Mouse (Mus musculus) thymus, adult 2 months (tissue): ENCODE results near the gene Vti1a.

Source experiments
- CTCF ChIP-seq: fragments of 200-500 bp; IDR thresholded peaks from 2 replicates; pipeline ENCODE4 v1.5.1; 2012; ENCODE audit warnings: mild to moderate bottlenecking, control low read depth, low read length, moderate library complexity, borderline replicate concordance; ENCODE audit not compliant: control insufficient read depth, poor library complexity, insufficient read depth; ENCODE audit errors: extremely low read depth
- POLR2A ChIP-seq: fragments of 200-500 bp; IDR thresholded peaks from 2 replicates; pipeline ENCODE4 v1.6.1; 2012; ENCODE audit warnings: mild to moderate bottlenecking, low read length, control low read depth, moderate library complexity; ENCODE audit not compliant: control insufficient read depth, poor library complexity, insufficient read depth; ENCODE audit errors: extremely low read depth

GRCm38 (mm10) chr19:55546009-55546528 is 230.0 kb downstream of the Vti1a start:
- no peak for TF ChIP-seq POLR2A
- TF ChIP-seq CTCF, result no peak
